Mouse (Mus musculus): Measurements from ENCODE around the gene Sh3bgrl. TPM values are rescaled to one million over a fixed set of nuclear protein-coding genes. Genes with fewer than 3 reads are reported as not detected.
"Not testable (repeated sequence)": the region's sequence is repeated elsewhere in the genome, so short reads cannot be mapped to it uniquely, and the experiment has no call there.

Sh3bgrl gene
- 100 to 1,000 TPM; 115 to 118 TPM for total RNA-seq (2021)
- long read RNA-seq, experiment 1, transcript Sh3bgrl-201 (4 exons, 2,882 nt), result major isoform, 122 of 133 reads
- long read RNA-seq, experiment 1, partial matches to known transcripts, result 2 of 133 reads
- long read RNA-seq, experiment 1, other reads (novel, unspliced or antisense), result 9 of 133 reads
- long read RNA-seq, experiment 2, transcript Sh3bgrl-201 (4 exons, 2,882 nt), result major isoform, 222 of 257 reads
- long read RNA-seq, experiment 2, partial matches to known transcripts, result 3 of 257 reads
- long read RNA-seq, experiment 2, other reads (novel, unspliced or antisense), result 32 of 257 reads

GRCm38 (mm10) chrX:109095245-109096242 lies at the start of gene Sh3bgrl:
Gene Sh3bgrl, plus strand, starts transcription at chrX:109095365.
- DNase-seq (ENCODE audit: low spot score in 2 of 2), result peak; percentile 41 to 44

GRCm38 (mm10) chrX:109047773-109048172 lies 47.4 kb upstream of the Sh3bgrl start:
- no peak for DNase-seq (ENCODE audit: low spot score in 2 of 2)

DNA sequence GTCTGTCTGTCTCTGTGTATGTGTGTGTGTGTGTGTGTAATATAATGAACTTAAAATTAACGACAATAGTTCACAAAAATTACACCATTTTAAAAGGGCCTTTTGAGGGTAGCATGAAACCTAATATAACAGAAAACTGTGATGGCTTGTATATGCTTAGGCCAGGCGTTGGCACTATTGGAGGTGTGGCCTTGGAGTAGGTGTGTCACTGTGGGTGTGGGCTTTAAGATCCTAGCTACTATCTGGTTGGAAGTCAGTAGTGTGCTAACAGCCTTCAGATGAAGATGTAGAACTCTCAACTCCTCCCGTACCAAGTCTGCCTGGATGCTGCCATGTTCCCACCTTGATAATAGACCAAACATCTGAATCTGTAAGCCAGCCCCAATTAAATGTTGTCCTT lies 23.4 kb upstream of the Sh3bgrl start:
- no peak for DNase-seq (ENCODE audit: low spot score in 2 of 2)

GRCm38 (mm10) chrX:109075716-109076115 lies 19.4 kb upstream of the Sh3bgrl start:
- DNase-seq (ENCODE audit: low spot score in 2 of 2), result no peak

GRCm38 (mm10) chrX:109076355-109076754 lies 18.8 kb upstream of the Sh3bgrl start:
- DNase-seq (ENCODE audit: low spot score in 2 of 2), result no peak

DNA sequence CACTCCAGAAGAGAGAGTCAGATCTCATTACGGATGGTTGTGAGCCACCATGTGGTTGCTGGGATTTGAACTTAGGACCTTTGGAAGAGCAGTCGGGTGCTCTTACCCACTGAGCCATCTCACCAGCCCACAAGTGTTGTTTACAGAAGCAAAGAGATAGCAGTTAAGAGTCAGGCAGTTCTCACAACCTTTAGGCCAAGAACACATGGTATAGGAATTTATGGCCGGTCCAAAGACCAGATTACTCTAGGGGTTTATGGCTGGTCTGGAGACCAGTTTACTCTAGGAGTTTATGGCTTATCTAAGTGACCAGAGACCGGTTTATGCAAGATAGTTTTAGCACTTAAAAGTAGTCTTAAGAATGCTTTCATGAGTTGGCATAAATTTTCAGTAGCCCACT lies 15.8 kb upstream of the Sh3bgrl start:
- not testable (repeated sequence) for DNase-seq (ENCODE audit: low spot score in 2 of 2)

DNA sequence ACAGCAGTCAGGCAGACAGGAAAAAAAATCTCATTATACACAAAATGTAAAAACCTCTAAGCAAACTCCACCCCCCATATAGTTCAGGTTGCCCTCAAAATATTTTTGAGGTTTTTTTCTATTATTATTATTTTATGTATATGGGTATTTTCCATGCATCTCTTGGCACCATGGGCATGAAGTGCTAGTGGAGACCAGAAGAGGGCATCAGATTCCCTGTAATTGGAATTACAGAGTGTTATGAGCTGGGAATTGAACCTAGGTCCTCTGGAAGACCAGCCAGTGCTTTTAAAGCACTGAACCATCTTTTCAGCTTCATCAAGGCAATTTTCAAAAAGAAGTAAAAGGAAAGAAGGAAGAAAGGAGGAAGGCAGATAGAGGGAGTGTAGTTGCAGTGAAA lies 8.1 kb upstream of the Sh3bgrl start:
- no peak for DNase-seq (ENCODE audit: low spot score in 2 of 2)

GRCm38 (mm10) chrX:109094800-109095199 lies 365 bp upstream of the Sh3bgrl start:
- no peak for DNase-seq (ENCODE audit: low spot score in 2 of 2)

- DNase-seq (ENCODE audit: low spot score in 2 of 2), result no peak
These were observed 3.3 kb downstream of the Sh3bgrl start for GRCm38 (mm10) chrX:109098511-109098910.

DNA sequence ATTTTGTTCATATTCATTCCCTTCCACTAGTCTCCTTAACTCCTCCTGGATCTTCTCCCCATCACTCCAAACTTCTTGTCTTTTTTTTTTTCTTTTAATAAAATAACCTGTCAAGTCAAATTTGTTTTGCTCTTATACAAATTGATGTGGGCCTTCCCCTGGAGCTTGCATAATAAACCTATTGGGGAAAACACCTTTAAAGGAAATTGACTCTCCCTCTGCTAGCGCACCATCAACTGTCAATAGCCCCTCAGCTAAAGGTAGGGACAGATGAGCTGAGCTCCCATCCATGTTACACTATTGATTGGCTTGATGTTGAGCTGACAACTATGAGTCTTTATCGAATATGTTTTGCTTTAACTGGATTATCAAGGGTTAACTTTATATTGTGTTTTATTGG lies 5.3 kb downstream of the Sh3bgrl start:
- no peak for DNase-seq (ENCODE audit: low spot score in 2 of 2)

DNA sequence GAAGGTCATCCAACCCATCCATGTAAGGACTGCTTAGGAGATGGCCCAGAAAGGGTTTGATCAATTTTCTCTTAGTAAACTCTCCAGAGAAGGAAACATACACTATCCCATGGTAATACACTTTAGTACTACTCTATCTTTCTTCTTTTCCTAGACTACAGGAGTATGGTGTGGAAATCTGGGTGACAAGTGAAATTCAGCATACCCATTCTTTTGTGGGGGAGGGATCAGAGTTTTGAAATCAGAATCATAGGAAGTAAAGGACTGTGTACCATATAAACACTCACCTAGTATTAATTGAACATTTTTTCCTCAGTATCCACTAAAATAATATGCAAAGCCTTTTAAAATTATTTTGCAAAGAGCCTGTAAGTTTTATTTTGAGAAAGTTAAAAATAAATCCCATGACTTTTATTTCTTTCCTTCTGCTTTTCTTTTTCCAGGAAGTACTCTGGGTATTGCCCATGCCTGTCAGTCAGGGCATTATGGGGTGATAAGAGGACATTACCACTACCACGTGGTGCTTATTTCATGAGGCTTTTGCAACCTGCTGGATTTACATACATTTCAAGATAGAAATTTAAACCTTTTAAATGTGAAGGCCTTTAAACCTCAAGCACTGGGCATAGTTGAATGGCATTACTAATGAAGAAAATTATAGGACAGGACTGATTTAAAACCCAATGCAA lies 13.1 kb downstream of the Sh3bgrl start:
- no peak for DNase-seq (ENCODE audit: low spot score in 2 of 2)

DNA sequence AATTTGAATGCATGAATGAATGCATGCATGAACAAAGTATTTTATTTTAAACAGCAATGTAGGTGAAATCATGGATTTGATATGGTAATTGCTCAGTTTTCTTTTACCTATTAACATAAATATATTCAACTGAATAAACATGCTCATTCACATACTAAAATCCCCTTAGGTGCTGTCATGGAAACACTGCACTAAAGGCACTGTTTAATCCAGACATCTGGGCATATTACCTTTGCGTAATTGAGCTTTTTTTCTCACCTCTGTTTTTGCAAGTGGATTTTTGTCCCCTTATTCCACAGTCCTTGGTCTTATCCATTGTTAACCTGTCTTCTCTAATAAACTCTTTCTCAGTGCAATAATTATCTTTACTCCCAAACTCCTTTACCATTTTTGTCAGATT lies 17.7 kb downstream of the Sh3bgrl start:
- DNase-seq (ENCODE audit: low spot score in 2 of 2), result no peak

DNA sequence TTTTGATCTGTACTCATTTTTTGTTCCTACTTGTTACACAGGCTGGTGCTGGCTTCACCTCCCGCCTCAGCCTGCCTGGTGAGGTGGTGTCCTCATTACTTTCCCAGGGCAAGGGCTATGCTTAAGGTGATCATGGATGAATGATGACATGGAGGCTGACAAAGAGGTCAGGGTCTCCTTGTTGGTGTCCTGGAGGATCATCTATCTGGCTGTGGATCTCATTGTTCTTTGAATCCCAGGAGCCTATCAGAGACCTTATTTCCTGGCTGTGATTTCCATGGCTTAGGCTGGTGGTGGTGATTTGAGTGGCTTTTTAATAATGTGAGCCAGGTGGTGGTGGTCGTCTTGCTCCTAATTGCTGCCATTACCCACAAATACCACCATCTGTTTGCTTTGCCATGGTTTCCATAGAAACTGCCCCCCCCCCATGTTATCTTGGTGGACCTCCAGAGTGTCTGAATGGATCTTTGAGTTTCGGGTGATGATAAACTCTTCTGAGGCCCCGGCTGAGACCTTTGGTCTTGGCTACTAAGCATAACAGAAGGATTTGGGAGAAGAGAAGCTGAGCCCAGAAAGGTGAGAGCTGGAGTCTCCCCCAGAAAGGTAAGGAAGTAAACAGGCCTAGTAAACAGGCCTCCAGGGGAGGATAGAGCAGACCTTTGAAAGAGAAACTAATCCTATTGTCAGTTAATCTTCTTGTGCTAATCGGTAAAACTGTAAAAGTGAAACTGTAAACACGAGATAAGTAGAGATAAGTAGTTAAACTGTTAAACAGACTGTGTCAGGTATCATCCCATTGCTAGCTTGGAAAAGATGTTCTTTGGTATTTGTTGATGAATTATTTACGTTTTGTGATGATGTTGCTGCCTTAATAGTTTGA lies 18.5 kb downstream of the Sh3bgrl start:
- DNase-seq (ENCODE audit: low spot score in 2 of 2), result no peak

DNA sequence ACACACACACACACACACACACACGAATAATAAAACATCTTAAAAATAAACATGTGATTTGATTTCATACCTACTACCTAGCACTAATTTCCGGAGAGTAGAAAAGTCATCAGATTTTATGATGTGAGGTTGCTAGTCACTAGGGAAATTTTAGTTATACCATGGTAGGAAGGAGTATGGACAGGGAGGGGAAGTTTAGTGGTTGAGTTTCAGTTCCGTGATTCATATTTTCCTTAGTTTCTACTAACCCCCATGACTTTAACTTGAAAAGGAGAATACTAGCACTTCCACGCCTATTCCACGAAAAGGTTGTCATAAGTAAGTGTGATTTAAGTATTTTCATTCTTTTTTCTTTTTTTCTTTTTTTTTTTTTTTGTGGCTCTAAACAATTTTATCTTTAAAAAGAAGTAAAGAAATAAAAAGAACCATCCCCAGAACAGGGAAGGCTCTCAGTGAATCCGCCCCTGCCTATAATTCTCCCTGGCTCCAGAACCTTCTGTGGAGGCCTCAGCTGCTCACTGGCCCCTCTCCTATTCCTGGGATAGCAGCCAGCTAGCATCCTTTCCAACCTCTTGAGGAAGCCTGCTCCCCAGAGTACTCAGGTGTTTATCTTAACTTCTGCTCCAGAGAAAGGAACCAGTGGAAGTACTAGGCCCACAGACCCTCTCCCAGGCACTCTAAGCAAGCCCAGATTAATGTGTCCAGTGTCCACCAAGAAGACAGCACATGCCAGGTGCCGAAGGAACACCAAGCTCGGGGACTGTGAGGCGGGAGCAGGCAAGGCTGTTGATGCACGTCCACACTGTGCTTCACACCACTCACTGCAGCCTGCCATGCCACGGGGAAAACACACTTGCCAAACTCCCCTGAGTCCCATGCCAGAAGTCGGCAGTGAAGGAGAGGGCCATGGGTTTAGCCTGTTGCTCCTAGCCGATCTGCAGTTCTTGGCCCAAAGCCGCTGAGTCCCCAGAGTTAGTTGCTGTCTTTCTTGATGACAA lies 25.0 kb downstream of the Sh3bgrl start:
- no peak for DNase-seq (ENCODE audit: low spot score in 2 of 2)

GRCm38 (mm10) chrX:109121161-109121560 lies 26.0 kb downstream of the Sh3bgrl start:
- no peak for DNase-seq (ENCODE audit: low spot score in 2 of 2)

DNA sequence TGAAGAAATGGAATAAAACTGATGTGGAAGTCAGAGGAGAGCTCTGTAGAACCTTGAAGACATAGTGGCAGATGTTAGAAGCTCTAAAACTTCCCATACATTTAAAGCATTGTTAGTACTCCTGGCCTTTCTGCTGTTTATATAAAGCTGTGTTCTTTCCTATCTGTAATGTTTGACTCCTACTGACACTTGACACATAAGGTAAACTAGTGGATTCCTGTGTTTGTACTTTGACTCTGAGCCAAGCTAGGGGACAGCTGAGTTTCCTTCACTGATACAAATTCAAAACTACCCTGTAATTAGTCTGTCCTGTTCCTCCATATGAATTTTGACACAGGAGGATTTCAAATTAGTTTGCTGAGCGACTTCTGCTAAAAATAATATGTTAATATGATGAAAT lies 27.5 kb downstream of the Sh3bgrl start:
- DNase-seq (ENCODE audit: low spot score in 2 of 2), result no peak

GRCm38 (mm10) chrX:109123762-109124161 lies 28.6 kb downstream of the Sh3bgrl start:
- no peak for DNase-seq (ENCODE audit: low spot score in 2 of 2)

DNA sequence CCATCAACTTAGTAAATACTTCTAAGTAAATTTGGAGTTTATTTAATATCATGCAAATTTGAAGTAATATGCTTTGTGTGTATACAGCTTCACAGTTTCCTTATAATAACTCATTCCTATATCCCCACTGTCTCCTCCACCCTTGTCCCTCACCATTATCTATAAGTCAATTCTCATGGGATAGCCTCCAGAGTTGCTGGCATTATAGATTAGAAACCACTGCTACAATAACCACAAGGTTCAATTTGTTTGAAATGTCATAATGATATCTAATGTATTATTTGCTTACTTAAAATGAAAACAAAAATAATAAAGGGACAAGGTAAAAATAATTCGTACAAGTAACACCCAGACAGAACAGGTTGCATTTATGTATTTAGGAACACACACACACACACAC lies 31.7 kb downstream of the Sh3bgrl start:
- DNase-seq (ENCODE audit: low spot score in 2 of 2), result no peak

- DNase-seq (ENCODE audit: low spot score in 2 of 2), result no peak
These were observed 32.5 kb downstream of the Sh3bgrl start for GRCm38 (mm10) chrX:109127551-109128088.

Measured in adrenal gland, adult 18-20 months (tissue).